Mouse (Mus musculus) forebrain, embryonic 15.5 days (tissue): ENCODE measurements around the gene Srbd1. TPM values are rescaled to one million over a fixed set of nuclear protein-coding genes. Genes with fewer than 3 reads are reported as not detected.

Source experiments
- ATAC-seq: fragments of 200-750 bp; cut with Nextera tagmentation; replicated peaks from 2 replicates; pipeline ENCODE4 v1.8.0; 2017; ENCODE audit warnings: mild to moderate bottlenecking, moderate TSS enrichment, moderate library complexity
- H3K27ac ChIP-seq: fragments of 300-500 bp; sonication (generic); replicated peaks from 2 replicates; pipeline ENCODE4 v1.5.1; 2015; ENCODE audit warnings: mild to moderate bottlenecking, inconsistent platforms
- H3K27me3 ChIP-seq: fragments of 300-500 bp; sonication (generic); 2 replicates; pipeline ENCODE4 v1.6.1; 2015; ENCODE audit warnings: inconsistent platforms
- H3K36me3 ChIP-seq: fragments of 300-500 bp; sonication (generic); 2 replicates; pipeline ENCODE4 v1.6.1; 2015; ENCODE audit warnings: mild to moderate bottlenecking, inconsistent platforms
- H3K4me1 ChIP-seq: fragments of 300-500 bp; sonication (generic); 2 replicates; pipeline ENCODE4 v1.6.1; 2015; ENCODE audit warnings: inconsistent platforms
- H3K4me2 ChIP-seq: fragments of 300-500 bp; sonication (generic); replicated peaks from 2 replicates; pipeline ENCODE4 v1.6.1; 2015; ENCODE audit warnings: mild to moderate bottlenecking, inconsistent platforms
- H3K4me3 ChIP-seq: fragments of 300-500 bp; sonication (generic); 2 replicates; pipeline ENCODE4 v1.5.1; 2015; ENCODE audit warnings: mild to moderate bottlenecking, inconsistent platforms
- H3K9ac ChIP-seq: fragments of 300-500 bp; sonication (generic); replicated peaks from 2 replicates; pipeline ENCODE4 v1.6.1; 2015; ENCODE audit warnings: mild to moderate bottlenecking, inconsistent platforms
- H3K9me3 ChIP-seq: fragments of 300-500 bp; sonication (generic); 2 replicates; pipeline ENCODE4 v1.6.1; 2016; ENCODE audit warnings: inconsistent platforms
- WGBS: fragments of 180-500 bp; shearing (Covaris S2); methylation state at CpG from one replicate; pipeline ENCODE4 v1.1.7; 2015; ENCODE audit warnings: mixed read lengths; 5-methylcytosine and 5-hydroxymethylcytosine counted together
- polyA plus RNA-seq: library from polyadenylated mRNA; unstranded; fragments of >200 nt; fragmentation: Nextera tagmentation; extraction: Ambion mirVana; gene quantifications from 2 replicates; pipeline ENCODE4 v1.2.1, GENCODE M21; 2015

Srbd1 gene
- polyA plus RNA-seq, 1 experiment from 2014 or later = 20.5 TPM

- H3K4me2 ChIP-seq = no peak overlapping the region
- H3K4me3 ChIP-seq = no peak overlapping the region
- H3K9ac ChIP-seq = no peak overlapping the region
- WGBS = 79% methylated on average over 5 of the region's 5 CpGs
- no peak overlapping the region for H3K27ac ChIP-seq
- H3K27me3 ChIP-seq = no peaks in the 10 kb centered on the region
- no peaks in the 10 kb centered on the region for H3K4me1 ChIP-seq
- no peak for ATAC-seq
- peaks cover 34% of the 10 kb centered on the region for H3K36me3 ChIP-seq
- no peaks in the 10 kb centered on the region for H3K9me3 ChIP-seq
Measured at GRCm38 (mm10) chr17:86132534-86132933, 12.4 kb downstream of the Srbd1 start.

GRCm38 (mm10) chr17:86128198-86128597 is 16.8 kb downstream of the Srbd1 start:
- no peak overlapping the region for H3K4me2 ChIP-seq
- H3K36me3 ChIP-seq = peaks cover 31% of the 10 kb centered on the region
- no peak for ATAC-seq
- H3K4me1 ChIP-seq = no peaks in the 10 kb centered on the region
- H3K4me3 ChIP-seq = no peak overlapping the region
- H3K9me3 ChIP-seq = no peaks in the 10 kb centered on the region
- H3K9ac ChIP-seq = no peak overlapping the region
- H3K27me3 ChIP-seq = no peaks in the 10 kb centered on the region
- no peak overlapping the region for H3K27ac ChIP-seq
- WGBS = 97% methylated on average over 5 of the region's 5 CpGs

- H3K9ac ChIP-seq = no peak overlapping the region
- H3K27ac ChIP-seq = no peak overlapping the region
- 88% methylated on average over 5 of the region's 5 CpGs for WGBS
- H3K36me3 ChIP-seq = peaks cover 43% of the 10 kb centered on the region
- no peak overlapping the region for H3K4me3 ChIP-seq
- H3K27me3 ChIP-seq = no peaks in the 10 kb centered on the region
- ATAC-seq = no peak
- H3K4me1 ChIP-seq = no peaks in the 10 kb centered on the region
- H3K4me2 ChIP-seq = no peak overlapping the region
- no peaks in the 10 kb centered on the region for H3K9me3 ChIP-seq
Measured at GRCm38 (mm10) chr17:86125908-86126307, 19.1 kb downstream of the Srbd1 start.

- Histone ChIP-seq H3K4me3 (no peak overlapping the region), H3K4me1 (no peaks in the 10 kb centered on the region), H3K4me2 (no peak overlapping the region), H3K36me3 (peaks cover 35% of the 10 kb centered on the region), H3K27me3 (no peaks in the 10 kb centered on the region), H3K27ac (no peak overlapping the region), H3K9ac (no peak overlapping the region), H3K9me3 (no peaks in the 10 kb centered on the region)
- WGBS = 95% methylated on average over 3 of the region's 3 CpGs
- no peak for ATAC-seq
Measured at GRCm38 (mm10) chr17:86123146-86123545, 21.8 kb downstream of the Srbd1 start.

GRCm38 (mm10) chr17:86096875-86097274 is 48.1 kb downstream of the Srbd1 start:
- no peaks in the 10 kb centered on the region for H3K27me3 ChIP-seq
- no peak overlapping the region for H3K9ac ChIP-seq
- WGBS = 83% methylated on average over 2 of the region's 2 CpGs
- H3K4me3 ChIP-seq = no peak overlapping the region
- peaks cover 11% of the 10 kb centered on the region; the same call in 1 of the 2 replicates for H3K36me3 ChIP-seq
- no peaks in the 10 kb centered on the region for H3K9me3 ChIP-seq
- ATAC-seq = no peak
- H3K4me2 ChIP-seq = no peak overlapping the region
- H3K27ac ChIP-seq = no peak overlapping the region
- no peaks in the 10 kb centered on the region for H3K4me1 ChIP-seq

DNA sequence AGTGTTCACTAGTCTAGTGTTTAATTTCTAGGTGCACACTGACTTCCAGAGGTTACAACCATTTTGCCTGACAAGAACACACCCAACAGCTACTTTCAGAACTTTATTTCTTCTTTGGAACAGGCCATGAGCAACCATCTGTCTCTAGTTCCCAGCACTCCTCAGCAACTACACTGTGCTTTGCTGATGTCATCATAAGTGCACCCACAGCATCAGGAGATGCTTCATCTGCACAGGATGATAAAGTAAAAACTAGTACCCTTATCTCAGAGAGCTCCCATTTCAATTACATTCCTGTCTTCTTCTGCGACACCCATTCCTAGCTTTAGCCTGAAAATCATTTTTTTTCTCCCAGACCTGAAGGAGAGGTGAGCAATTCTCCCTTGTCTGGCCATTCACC is 51.9 kb downstream of the Srbd1 start:
- Histone ChIP-seq H3K4me1 (peaks cover 12% of the 10 kb centered on the region; the same call in 1 of the 2 replicates), H3K36me3 (peaks cover 5% of the 10 kb centered on the region; the same call in 1 of the 2 replicates), H3K9ac (no peak overlapping the region), H3K27ac (no peak overlapping the region), H3K4me3 (no peak overlapping the region), H3K4me2 (no peak overlapping the region), H3K9me3 (no peaks in the 10 kb centered on the region), H3K27me3 (no peaks in the 10 kb centered on the region)
- no peak for ATAC-seq
- whole genome bisulfite sequencing = 100% methylated on average over 1 of the region's 1 CpGs

DNA sequence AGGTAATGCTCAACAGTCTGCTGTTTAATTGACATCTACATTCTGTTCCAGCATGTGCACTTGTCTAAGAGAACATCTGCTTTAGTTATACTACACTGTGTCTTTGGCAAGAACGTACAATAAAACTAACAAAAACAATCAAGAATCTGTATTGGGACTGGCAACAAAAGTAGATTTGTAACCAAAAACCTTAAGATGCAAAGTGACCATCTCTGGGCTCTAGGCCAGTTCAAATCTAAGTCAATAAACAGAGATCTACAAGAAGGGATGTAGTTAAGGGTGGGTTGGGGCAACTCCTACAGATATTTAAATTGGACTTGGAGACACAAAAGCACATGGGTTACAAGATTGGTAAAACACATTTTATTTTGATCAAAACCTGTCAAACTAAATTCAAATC is 53.3 kb downstream of the Srbd1 start:
- Histone ChIP-seq H3K4me1 (peaks cover 12% of the 10 kb centered on the region; the same call in 1 of the 2 replicates), H3K4me2 (no peak overlapping the region), H3K9ac (no peak overlapping the region), H3K4me3 (no peak overlapping the region), H3K27ac (no peak overlapping the region), H3K9me3 (no peaks in the 10 kb centered on the region), H3K36me3 (no peaks in the 10 kb centered on the region), H3K27me3 (no peaks in the 10 kb centered on the region)
- no peak for ATAC-seq
- 50% methylated on average over 1 of the region's 1 CpGs for WGBS

DNA sequence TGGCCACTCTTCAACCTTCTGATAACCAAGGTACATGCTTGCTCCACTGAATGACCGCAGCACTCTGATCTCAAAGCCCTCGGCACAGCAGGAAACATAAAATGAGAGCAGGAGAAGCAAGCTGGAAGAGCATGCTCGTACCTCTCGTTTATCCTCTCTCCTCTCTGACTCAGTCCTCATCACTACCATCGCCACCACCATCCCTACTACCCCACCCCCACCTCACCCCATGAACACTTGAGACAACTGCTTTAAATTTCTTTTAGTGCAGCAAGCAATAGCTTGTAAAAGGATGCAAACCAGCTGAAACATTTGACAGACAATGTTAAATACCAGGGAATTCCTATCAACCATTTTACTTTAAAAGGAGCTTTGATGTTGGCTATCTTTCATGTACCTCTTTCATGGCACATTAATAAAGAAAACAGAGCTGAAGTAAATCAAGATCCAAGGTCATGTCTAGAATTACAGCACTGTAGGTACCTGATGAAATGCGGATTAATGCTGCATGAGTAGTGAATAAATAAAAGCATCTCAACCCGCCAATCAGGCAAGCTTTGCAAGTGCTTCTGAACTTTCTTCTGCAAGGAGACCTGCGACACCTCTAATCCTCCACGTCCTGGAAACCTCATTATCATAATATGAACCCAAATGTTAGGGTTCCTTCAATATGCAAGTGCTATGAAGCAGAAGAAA is 54.9 kb downstream of the Srbd1 start:
- H3K9ac ChIP-seq = no peak overlapping the region
- peaks cover 12% of the 10 kb centered on the region; the same call in 1 of the 2 replicates for H3K4me1 ChIP-seq
- 26% methylated on average over 9 of the region's 9 CpGs for WGBS
- H3K27me3 ChIP-seq = no peaks in the 10 kb centered on the region
- no peak overlapping the region for H3K4me2 ChIP-seq
- no peak for ATAC-seq
- no peak overlapping the region for H3K27ac ChIP-seq
- no peak overlapping the region for H3K4me3 ChIP-seq
- no peaks in the 10 kb centered on the region for H3K9me3 ChIP-seq
- no peaks in the 10 kb centered on the region for H3K36me3 ChIP-seq

- Histone ChIP-seq H3K27ac (no peak overlapping the region), H3K27me3 (no peaks in the 10 kb centered on the region), H3K4me3 (no peak overlapping the region), H3K36me3 (no peaks in the 10 kb centered on the region), H3K9me3 (no peaks in the 10 kb centered on the region), H3K4me1 (peaks cover 16% of the 10 kb centered on the region; the same call in 1 of the 2 replicates), H3K9ac (no peak overlapping the region), H3K4me2 (no peak overlapping the region)
- ATAC-seq = no peak
- WGBS = 90% methylated on average over 9 of the region's 9 CpGs
Measured at GRCm38 (mm10) chr17:86087922-86088321, 57.1 kb downstream of the Srbd1 start.

DNA sequence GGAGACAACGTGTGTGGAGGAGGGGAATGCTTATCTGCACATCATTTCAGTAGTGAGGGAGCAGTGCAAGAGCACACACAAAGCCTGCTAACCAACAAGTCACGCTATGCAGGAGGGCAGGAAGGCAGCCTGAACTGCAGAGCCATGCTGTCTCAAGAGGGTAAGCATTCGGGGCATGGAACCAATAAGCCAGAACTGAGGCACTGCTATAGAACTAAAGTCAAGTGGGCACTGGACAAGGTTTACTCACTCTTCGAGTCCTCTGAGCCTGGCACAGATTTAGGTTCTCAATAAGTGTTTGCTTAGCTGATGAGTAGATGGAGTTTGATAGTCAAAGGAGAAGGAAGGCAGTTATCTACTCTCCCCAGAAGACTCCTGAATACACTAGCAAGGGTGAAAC is 58.8 kb downstream of the Srbd1 start:
- Histone ChIP-seq H3K9me3 (no peaks in the 10 kb centered on the region), H3K27ac (no peak overlapping the region), H3K4me3 (no peak overlapping the region), H3K9ac (no peak overlapping the region), H3K4me1 (peaks cover 16% of the 10 kb centered on the region; the same call in 1 of the 2 replicates), H3K36me3 (no peaks in the 10 kb centered on the region), H3K4me2 (no peak overlapping the region), H3K27me3 (no peaks in the 10 kb centered on the region)
- no peak for ATAC-seq
- WGBS = 93% methylated on average over 4 of the region's 4 CpGs

GRCm38 (mm10) chr17:86083207-86083606 is 61.8 kb downstream of the Srbd1 start:
- Histone ChIP-seq H3K36me3 (no peaks in the 10 kb centered on the region), H3K27me3 (no peaks in the 10 kb centered on the region), H3K4me2 (no peak overlapping the region), H3K9ac (no peak overlapping the region), H3K27ac (no peak overlapping the region), H3K4me3 (no peak overlapping the region), H3K4me1 (peaks cover 5% of the 10 kb centered on the region; the same call in 1 of the 2 replicates), H3K9me3 (no peaks in the 10 kb centered on the region)
- 19% methylated on average over 7 of the region's 7 CpGs for WGBS
- ATAC-seq = no peak

DNA sequence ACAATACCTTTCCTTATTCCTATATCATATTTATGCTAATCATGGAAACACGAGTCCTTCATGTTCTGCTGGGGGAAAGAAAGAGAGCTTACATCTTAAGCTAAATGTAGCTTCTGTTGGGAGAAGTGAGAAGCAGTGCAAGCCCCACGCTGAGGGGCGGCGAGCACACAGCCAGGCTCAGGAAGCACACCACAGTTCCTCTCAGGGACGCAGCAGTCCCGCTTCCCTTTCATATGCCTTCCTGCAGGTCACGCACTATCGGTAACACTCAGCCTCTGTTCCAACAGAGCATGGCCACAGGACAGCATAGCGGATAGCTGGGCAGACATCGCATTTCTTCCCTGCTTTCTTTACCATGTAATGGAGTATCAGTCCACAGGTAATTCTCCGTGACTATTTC is 66.9 kb downstream of the Srbd1 start:
- Histone ChIP-seq H3K27me3 (no peaks in the 10 kb centered on the region), H3K9me3 (no peaks in the 10 kb centered on the region), H3K4me2 (no peak overlapping the region), H3K27ac (no peak overlapping the region), H3K9ac (no peak overlapping the region), H3K36me3 (no peaks in the 10 kb centered on the region), H3K4me3 (no peak overlapping the region), H3K4me1 (peaks cover 1% of the 10 kb centered on the region; the same call in 1 of the 2 replicates)
- ATAC-seq = no peak
- 82% methylated on average over 11 of the region's 11 CpGs for WGBS

DNA sequence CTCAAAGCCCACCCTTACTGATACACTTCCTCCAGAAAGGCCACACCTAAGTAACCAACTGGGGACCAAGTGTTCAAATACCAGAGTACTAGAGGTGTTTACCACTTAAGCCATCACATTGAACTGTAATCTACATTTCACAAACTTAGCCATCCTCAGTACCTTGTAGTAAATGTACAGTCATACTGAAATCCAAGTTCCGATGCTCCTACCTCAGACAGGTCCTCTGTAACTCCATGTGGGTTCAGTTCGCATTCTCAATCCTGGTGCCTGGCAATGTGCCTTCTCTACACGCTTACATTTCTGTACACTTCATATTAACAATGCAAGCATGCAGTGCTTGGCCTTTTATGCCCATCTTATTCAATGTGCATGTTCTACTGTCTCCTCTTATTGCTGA is 77.5 kb downstream of the Srbd1 start:
- ATAC-seq = no peak
- Histone ChIP-seq H3K27ac (no peak overlapping the region), H3K36me3 (no peaks in the 10 kb centered on the region), H3K4me2 (no peak overlapping the region), H3K9ac (no peak overlapping the region), H3K4me3 (no peak overlapping the region), H3K27me3 (no peaks in the 10 kb centered on the region; the same call in 1 of the 2 replicates), H3K4me1 (no peaks in the 10 kb centered on the region), H3K9me3 (no peaks in the 10 kb centered on the region)
- 95% methylated on average over 3 of the region's 3 CpGs for WGBS
